Mouse (Mus musculus) small intestine, adult 2 months (tissue): Measurements from ENCODE around the gene C8g.

Experiments
- CTCF ChIP-seq: fragments of 200-500 bp; IDR thresholded peaks from 2 replicates; pipeline ENCODE4 v1.5.1; 2012; ENCODE audit warnings: low read depth, mild to moderate bottlenecking, control low read depth, inconsistent platforms, low read length, moderate library complexity, mixed read lengths; ENCODE audit not compliant: insufficient replicate concordance, insufficient read length; ENCODE audit errors: extremely low read depth
- POLR2A ChIP-seq: fragments of 200-500 bp; IDR thresholded peaks from 2 replicates; pipeline ENCODE4 v1.6.1; 2012; ENCODE audit warnings: low read depth, mild to moderate bottlenecking, control low read depth, inconsistent platforms, low read length, moderate library complexity

DNA sequence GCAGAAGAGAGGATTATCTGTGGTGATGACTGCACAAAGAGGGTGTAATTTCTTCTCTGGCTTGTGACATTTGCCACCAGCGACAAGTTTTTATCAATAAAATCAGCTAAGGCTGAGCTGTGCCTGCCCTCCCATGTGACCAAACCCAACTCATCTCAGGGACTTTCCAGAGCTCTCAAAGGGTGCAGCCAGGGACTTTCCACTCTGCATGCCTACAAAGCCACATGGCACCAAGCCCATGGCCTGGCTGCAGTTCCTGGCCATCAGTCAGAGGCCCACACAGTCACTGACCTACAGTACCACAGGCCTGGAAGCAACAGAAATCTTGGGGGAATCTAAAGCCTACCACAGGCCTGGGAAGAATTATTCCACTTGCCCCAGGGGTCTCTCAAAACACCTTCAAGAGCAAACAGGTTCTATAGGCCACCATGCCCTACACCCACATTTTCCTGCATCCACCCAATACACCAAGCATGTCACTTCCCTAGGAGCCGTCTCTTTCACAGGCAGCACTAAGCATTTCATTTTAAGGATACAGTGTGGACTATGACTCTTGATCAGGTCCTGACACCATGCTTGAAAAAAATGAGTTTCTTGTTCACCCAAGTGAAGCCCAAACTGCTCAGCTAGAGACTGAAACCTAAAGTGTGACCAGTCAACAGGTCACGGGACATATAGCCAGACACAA is 32.8 kb upstream of the C8g start:
- TF ChIP-seq POLR2A (peak; percentile 33; the same call in 1 of the 2 replicates), CTCF (no peak)
